Mouse (Mus musculus) brown adipose tissue, adult 24 weeks (tissue): ENCODE data around the gene Agtrap. TPM values are rescaled to one million over a fixed set of nuclear protein-coding genes. Genes with fewer than 3 reads are reported as not detected.

Source experiments
- H3K27ac ChIP-seq: fragments of 200-500 bp; replicated peaks from 2 replicates; pipeline ENCODE4 v1.5.1; 2012; ENCODE audit warnings: low read depth, mild to moderate bottlenecking, low read length
- H3K4me1 ChIP-seq: fragments of 200-500 bp; 2 replicates; pipeline ENCODE4 v1.6.1; 2012; ENCODE audit warnings: low read length, mixed read lengths; ENCODE audit not compliant: control insufficient read depth, insufficient read depth, insufficient read length
- H3K4me3 ChIP-seq: fragments of 200-500 bp; 2 replicates; pipeline ENCODE4 v1.5.1; 2012; ENCODE audit warnings: low read depth, mild to moderate bottlenecking, low read length, moderate library complexity; ENCODE audit not compliant: insufficient read depth
- polyA plus RNA-seq: library from polyadenylated mRNA; stranded (reverse); fragments of >200 nt; gene quantifications from 2 replicates; pipeline ENCODE4 v1.2.4, GENCODE M21; 2012; ENCODE audit not compliant: missing spikeins, insufficient read depth, insufficient read length

The Agtrap gene
- polyA plus RNA-seq, 1 experiment: 8.2 TPM

- Histone ChIP-seq H3K4me3 (no peak overlapping the region), H3K4me1 (no peaks in the 10 kb centered on the region), H3K27ac (no peak overlapping the region)
Measured at GRCm38 (mm10) chr4:148115467-148115866, 27.6 kb upstream of the Agtrap start.

DNA sequence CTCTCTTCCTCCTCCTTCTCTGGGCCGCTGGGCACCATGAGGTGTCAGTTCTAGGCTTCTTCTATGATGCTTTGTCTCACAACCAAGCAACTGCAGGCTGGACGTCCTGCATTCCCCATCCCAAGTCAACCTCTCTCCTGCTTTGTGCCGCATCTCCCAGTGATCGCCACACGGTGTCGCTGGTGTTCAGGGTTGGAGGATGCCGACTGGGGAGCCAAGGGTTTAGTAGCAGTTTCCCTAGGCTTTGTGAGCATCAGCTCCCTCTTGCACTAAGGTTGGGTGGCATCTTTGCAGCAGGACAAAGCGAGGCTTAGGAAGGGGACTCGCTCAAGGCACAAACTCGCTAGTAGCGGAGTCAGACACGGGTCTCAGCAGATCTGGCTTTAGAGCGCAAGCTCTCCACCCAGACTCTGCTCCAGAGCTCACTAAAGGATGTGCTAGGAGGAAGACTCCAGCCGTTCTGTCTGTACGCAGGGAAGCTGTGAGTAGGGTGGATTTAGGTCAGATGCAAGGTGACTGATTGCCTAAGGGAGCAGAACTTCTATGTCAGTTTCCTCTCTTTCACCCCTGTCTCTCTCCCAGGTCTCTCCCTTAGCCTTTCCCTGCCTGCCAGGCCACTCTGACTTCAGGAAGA is 27.0 kb upstream of the Agtrap start:
- H3K4me3 ChIP-seq: no peak overlapping the region
- H3K4me1 ChIP-seq: no peaks in the 10 kb centered on the region
- no peak overlapping the region for H3K27ac ChIP-seq

- no peak overlapping the region for H3K4me3 ChIP-seq
- no peak overlapping the region for H3K27ac ChIP-seq
- H3K4me1 ChIP-seq: no peaks in the 10 kb centered on the region
Measured at GRCm38 (mm10) chr4:148112519-148112918, 24.7 kb upstream of the Agtrap start.

DNA sequence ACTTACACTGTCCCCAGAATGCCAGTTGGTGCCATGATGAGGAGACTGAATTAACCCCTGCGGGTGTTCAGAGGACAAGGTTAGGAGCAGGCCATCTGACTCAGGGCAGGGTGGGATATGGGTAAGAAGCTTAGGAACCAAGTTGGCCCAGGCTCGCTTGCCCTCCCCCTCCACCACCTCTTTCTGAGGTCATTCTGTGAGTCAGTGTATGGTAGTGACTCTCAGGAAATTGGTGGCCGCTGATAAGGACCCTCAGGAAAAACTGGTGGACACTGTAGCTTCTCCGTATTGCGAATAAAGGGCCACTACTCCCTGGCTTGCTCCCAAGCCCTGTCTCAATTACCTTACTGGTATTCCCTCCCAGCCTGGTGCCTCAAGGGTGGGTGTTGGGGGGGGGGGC is 21.4 kb upstream of the Agtrap start:
- no peak overlapping the region for H3K27ac ChIP-seq
- H3K4me1 ChIP-seq: no peaks in the 10 kb centered on the region

GRCm38 (mm10) chr4:148108565-148109100 is 20.8 kb upstream of the Agtrap start:
- no peaks in the 10 kb centered on the region for H3K4me1 ChIP-seq
- H3K4me3 ChIP-seq: no peak overlapping the region
- H3K27ac ChIP-seq: no peak overlapping the region

More for the DNA sequence above, 21.4 kb upstream of the Agtrap start:
- H3K4me3 ChIP-seq: no peak overlapping the region

DNA sequence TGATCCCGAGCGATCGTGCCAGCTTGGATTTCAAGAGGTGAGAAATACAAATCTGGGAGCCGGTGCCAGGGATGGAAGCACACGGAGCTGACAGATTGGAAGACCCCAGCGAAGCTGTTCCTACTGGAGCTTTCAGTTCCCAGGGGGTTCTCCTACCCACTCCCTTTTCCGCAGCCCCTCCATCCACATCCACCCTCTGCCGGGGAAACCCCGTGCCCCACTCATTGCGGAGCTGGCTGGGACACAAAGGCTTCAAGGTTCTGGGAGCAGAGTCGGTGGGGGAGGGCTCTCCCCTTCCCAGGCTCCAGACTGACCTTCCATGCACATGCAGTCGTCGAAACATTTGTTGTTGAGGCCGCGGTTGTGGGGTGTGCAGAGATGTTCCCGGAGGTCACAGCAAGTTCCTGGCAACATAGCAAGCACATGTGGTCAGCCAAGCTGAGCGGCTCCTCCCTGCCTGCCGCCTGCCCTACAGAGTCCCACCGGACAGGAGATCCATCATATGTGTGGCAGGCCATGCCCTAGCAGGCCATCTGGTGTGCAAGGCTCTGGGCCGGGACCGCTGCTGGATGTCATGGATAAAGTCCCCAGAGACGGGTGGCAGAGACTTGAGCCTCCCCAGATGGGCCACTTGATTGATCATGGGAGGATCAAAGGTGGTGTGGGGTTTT is 19.9 kb upstream of the Agtrap start:
- no peak overlapping the region for H3K27ac ChIP-seq
- H3K4me3 ChIP-seq: no peak overlapping the region
- H3K4me1 ChIP-seq: no peaks in the 10 kb centered on the region

DNA sequence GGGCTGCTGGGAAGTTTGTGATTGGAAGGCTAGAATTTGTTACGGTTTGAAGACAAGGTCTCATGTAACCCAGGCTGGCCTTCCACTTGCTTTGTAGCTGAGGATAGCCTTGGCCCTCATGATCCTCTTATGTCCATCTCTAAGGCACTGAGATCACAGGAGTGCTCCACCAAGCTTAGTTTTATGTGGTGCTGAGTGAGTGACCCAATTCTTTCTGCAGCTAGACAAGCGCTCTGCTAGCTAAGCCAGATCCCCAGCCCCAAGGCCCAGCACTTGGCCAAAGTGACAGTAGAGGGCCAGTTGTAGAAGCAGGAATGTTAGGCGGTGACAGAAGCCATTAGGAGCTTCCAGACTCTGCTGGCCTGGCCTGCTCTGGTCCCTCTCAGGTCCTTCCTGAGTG is 16.3 kb upstream of the Agtrap start:
- no peak overlapping the region for H3K27ac ChIP-seq
- H3K4me3 ChIP-seq: no peak overlapping the region
- no peaks in the 10 kb centered on the region for H3K4me1 ChIP-seq

GRCm38 (mm10) chr4:148101801-148102527 is 14.1 kb upstream of the Agtrap start:
- Histone ChIP-seq H3K27ac (no peak overlapping the region), H3K4me1 (no peaks in the 10 kb centered on the region), H3K4me3 (peak overlapping the region; percentile 37)

- no peak overlapping the region for H3K4me3 ChIP-seq
- no peaks in the 10 kb centered on the region for H3K4me1 ChIP-seq
Measured at GRCm38 (mm10) chr4:148098666-148099065, 10.8 kb upstream of the Agtrap start.

DNA sequence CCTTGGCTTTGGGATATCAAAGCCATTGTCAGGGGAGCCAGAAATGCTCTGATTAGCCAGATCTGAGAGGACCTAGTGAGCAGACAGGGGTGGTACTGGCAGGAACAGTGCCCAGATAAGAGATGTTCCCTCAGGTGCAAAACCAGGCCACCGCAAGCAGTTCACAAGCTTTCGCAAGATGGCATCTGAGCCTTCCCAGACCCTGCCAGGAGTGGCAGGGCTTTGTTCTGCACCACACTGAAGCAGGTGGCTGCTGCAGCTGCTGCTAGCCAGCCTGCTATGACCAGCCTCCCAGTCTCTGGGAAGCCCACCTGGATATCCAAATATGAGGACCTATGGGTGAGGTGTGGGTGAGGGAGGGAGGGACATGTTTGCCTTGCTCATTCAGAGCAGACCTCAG is 10.1 kb upstream of the Agtrap start:
- no peak overlapping the region for H3K4me3 ChIP-seq
- no peaks in the 10 kb centered on the region for H3K4me1 ChIP-seq
- H3K27ac ChIP-seq: no peak overlapping the region

More at GRCm38 (mm10) chr4:148098666-148099065, 10.8 kb upstream of the Agtrap start:
- no peak overlapping the region for H3K27ac ChIP-seq

- H3K4me3 ChIP-seq: no peak overlapping the region
- no peak overlapping the region for H3K27ac ChIP-seq
- H3K4me1 ChIP-seq: no peaks in the 10 kb centered on the region
Measured at GRCm38 (mm10) chr4:148095081-148095480, 7.2 kb upstream of the Agtrap start.

- Histone ChIP-seq H3K27ac (no peak overlapping the region), H3K4me3 (no peak overlapping the region), H3K4me1 (no peaks in the 10 kb centered on the region)
Measured at GRCm38 (mm10) chr4:148094161-148094560, 6.3 kb upstream of the Agtrap start.

DNA sequence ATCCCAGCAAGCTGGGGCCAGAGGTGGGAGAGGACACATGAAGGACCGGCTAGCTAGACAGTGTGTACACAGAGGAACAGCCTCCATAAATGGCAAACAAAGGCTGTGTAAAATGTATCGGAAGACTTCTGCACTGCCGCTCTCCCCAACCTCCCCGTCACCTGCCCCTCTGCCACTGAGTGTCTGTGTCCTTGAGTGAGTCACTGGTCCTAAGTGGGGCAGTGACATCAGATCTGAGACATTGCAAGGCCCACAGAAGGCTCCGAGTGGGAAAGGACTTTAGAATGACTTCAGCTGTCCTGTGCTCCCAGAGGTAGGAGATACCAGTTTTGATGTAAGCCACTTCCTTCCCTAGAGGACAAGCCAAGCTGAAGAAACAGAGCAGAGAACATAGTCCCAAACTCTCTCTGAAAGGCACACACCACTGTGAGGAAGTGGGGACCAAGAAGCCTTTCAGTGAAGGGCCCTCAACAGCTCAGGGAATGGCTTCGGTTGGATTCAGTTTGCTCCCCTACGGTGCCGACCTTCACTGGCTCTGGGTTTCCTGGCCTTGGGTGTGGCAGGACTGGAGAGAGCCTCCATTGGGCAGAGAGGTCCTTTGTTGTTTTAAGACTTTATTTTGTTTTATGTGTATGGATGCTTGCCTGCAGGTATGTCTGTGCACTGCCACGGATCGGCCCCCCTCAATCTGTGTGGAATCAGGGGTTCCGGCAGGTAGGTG is 4.9 kb upstream of the Agtrap start:
- no peak overlapping the region for H3K27ac ChIP-seq
- no peak overlapping the region for H3K4me3 ChIP-seq
- H3K4me1 ChIP-seq: no peaks in the 10 kb centered on the region; the same call in 1 of the 2 replicates

GRCm38 (mm10) chr4:148091181-148091580 is 3.4 kb upstream of the Agtrap start:
- no peak overlapping the region for H3K4me3 ChIP-seq
- H3K4me1 ChIP-seq: no peaks in the 10 kb centered on the region; the same call in none of the 2 replicates
- no peak overlapping the region for H3K27ac ChIP-seq

DNA sequence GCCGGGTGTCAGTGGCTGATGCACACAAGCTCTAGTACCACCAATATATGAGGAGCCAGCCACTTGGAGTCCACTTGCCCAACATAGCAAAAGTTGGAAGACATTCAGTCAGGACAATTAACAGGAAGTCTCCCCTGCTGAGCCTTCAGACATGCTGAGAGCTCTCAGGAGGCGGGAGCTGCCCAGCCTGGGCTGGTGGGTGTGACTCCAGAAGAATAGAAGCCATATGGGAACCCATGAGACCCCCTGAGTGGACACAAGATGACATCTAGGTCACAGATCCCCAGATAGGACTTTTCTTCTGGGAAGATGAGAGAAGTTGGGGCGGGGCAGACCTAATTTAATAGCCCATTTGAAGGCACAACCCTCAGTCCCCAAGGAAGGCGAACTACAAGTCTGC is 1.3 kb upstream of the Agtrap start:
- H3K4me1 ChIP-seq: peaks cover 3% of the 10 kb centered on the region
- no peak overlapping the region for H3K27ac ChIP-seq
- no peak overlapping the region for H3K4me3 ChIP-seq
